Mouse (Mus musculus): ENCODE measurements around the gene Scn5a. TPM values are rescaled to one million over a fixed set of nuclear protein-coding genes. Genes with fewer than 3 reads are reported as not detected.

Scn5a gene
- polyA plus RNA-seq, 1 experiment from 2014 or later: 0.22 TPM

DNA sequence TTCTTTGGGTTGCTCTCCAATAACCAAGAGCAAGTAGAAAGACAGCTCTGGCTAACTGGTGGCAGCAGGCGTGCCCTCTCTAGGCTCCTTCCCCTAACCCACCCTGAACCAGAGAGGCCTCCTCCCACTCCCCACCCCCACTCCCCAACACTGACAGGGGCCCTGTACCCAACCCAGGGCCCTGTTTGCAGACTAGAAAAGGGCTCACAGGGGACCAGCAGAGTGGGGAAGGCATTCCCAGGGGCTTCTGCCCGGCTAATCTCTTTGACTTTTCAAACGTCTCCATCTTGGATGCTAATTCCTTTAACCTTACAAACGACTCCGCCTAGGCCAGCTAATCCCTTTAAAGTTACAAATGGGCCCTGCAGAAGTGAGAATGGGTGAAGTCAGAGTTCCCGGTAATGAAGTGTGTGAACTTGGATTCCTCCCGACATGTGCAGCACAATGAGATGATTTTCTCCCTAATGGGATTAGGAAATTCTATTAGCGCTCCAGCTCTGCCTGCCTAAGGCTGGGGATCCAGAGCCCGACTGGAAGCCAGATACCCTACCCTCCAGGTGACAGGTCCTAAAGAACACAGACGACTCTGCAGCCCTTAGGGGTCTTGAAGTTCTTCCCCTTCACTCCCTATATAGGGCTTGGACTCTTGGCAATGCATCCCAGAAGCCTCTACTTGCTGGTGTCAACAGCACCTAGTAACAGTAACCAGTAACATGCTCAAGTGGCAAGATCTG is 47.0 kb downstream of the Scn5a start:
- Histone ChIP-seq H3K27me3 (replicated peaks; ENCODE audit: control insufficient read depth, insufficient read depth, low read length) (peaks cover 13% of the 10 kb centered on the region; the same call in 1 of the 2 replicates), H3K9ac (ENCODE audit: low read depth, low read length) (no peak overlapping the region), H3K27ac (ENCODE audit: low read depth, low read length) (no peak overlapping the region), H3K4me2 (no peak overlapping the region), H3K4me1 (replicated peaks; ENCODE audit: control insufficient read depth, insufficient read depth, low read length) (no peaks in the 10 kb centered on the region), H3K9me3 (ENCODE audit: control insufficient read depth, low read length) (no peaks in the 10 kb centered on the region), H3K4me3 (ENCODE audit: low read depth, low read length) (no peak overlapping the region), H3K36me3 (ENCODE audit: control insufficient read depth, insufficient read depth, low read length) (no peaks in the 10 kb centered on the region)
- WGBS: 18% methylated on average over 10 of the region's 10 CpGs
- DNase-seq (ENCODE audit: low spot score) (no peak), ATAC-seq (replicated peaks; ENCODE audit: low FRiP score) (no peak)

DNA sequence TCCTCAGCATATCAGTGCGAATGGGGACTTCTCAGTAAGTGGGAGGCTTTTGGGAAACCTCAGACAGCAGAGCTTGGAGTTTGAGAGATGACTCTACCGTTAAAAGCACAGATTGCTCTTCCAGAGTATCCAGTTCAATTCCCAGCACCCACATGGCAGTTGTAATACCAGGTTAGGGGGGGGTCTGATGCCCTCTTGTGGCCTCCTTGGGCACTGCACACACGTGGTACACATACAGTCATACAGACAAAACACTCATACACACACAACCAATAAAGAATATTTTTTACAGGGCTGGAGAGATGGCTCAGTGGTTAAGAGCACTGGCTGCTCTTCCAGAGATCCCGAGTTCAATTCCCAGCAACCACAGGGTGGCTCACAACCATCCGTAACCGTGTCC is 54.3 kb downstream of the Scn5a start:
- Histone ChIP-seq H3K27me3 (replicated peaks; ENCODE audit: control insufficient read depth, insufficient read depth, low read length) (no peaks in the 10 kb centered on the region), H3K36me3 (ENCODE audit: control insufficient read depth, insufficient read depth, low read length) (no peaks in the 10 kb centered on the region), H3K27ac (ENCODE audit: low read depth, low read length) (no peak overlapping the region), H3K4me2 (no peak overlapping the region), H3K9ac (ENCODE audit: low read depth, low read length) (no peak overlapping the region), H3K4me3 (ENCODE audit: low read depth, low read length) (no peak overlapping the region), H3K4me1 (replicated peaks; ENCODE audit: control insufficient read depth, insufficient read depth, low read length) (no peaks in the 10 kb centered on the region), H3K9me3 (ENCODE audit: control insufficient read depth, low read length) (no peaks in the 10 kb centered on the region)
- WGBS: 84% methylated on average over 6 of the region's 6 CpGs
- DNase-seq (ENCODE audit: low spot score): no peak
- no peak for ATAC-seq (replicated peaks; ENCODE audit: low FRiP score)

DNA sequence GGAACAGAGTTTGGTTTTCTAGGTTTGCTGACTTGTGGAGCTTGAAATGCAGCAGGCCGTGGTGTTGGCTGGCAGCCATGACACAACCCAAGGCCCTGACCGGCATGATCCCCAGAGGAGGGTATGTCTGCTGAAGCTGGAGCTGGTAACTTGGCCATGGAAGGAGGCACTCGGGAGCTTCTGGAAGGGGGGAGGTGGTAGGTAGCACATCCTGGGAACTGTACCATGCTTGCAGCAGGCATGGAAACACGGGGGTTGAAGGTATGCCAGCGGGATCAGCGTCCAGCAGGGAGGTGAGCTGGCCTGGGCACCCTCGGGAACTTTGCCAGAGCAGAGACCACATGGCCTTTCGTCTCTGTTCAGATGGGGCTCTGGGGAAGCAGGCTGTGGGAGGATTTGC is 55.5 kb downstream of the Scn5a start:
- Histone ChIP-seq H3K27me3 (replicated peaks; ENCODE audit: control insufficient read depth, insufficient read depth, low read length) (no peaks in the 10 kb centered on the region), H3K36me3 (ENCODE audit: control insufficient read depth, insufficient read depth, low read length) (no peaks in the 10 kb centered on the region), H3K4me3 (ENCODE audit: low read depth, low read length) (no peak overlapping the region), H3K9ac (ENCODE audit: low read depth, low read length) (no peak overlapping the region), H3K9me3 (ENCODE audit: control insufficient read depth, low read length) (no peaks in the 10 kb centered on the region), H3K27ac (ENCODE audit: low read depth, low read length) (no peak overlapping the region), H3K4me1 (replicated peaks; ENCODE audit: control insufficient read depth, insufficient read depth, low read length) (no peaks in the 10 kb centered on the region), H3K4me2 (no peak overlapping the region)
- DNase-seq (ENCODE audit: low spot score): no peak
- WGBS: 82% methylated on average over 8 of the region's 8 CpGs
- no peak for ATAC-seq (replicated peaks; ENCODE audit: low FRiP score)

DNA sequence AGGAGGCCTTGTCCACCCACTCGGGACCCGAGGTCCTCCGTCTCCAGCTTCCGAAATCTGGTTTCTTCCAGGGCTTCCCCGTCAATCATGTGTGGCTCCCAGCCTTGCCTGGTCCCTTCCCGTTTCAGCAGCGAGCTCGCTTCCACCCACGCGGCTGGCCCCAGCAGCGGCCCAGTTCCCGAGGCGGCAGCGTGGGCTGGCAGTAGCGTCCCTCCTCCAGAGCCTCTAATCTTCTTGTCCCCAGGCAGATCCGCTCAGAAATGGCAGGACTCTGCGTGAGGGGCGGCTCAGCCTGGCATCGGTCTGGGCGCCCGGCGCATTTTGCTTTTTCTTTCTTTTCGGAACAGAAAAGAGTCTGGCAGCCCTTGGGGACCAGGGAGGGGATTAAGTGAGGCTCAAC is 59.7 kb downstream of the Scn5a start:
- H3K36me3 ChIP-seq (ENCODE audit: control insufficient read depth, insufficient read depth, low read length): no peaks in the 10 kb centered on the region
- 60% methylated on average over 23 of the region's 23 CpGs for WGBS
- no peak overlapping the region for H3K4me3 ChIP-seq (ENCODE audit: low read depth, low read length)
- ATAC-seq (replicated peaks; ENCODE audit: low FRiP score): no peak
- no peak overlapping the region for H3K4me2 ChIP-seq
- H3K9ac ChIP-seq (ENCODE audit: low read depth, low read length): no peak overlapping the region
- no peaks in the 10 kb centered on the region for H3K9me3 ChIP-seq (ENCODE audit: control insufficient read depth, low read length)
- no peak overlapping the region for H3K27ac ChIP-seq (ENCODE audit: low read depth, low read length)
- no peaks in the 10 kb centered on the region for H3K4me1 ChIP-seq (replicated peaks; ENCODE audit: control insufficient read depth, insufficient read depth, low read length)
- no peaks in the 10 kb centered on the region for H3K27me3 ChIP-seq (replicated peaks; ENCODE audit: control insufficient read depth, insufficient read depth, low read length)
- no peak for DNase-seq (ENCODE audit: low spot score)

DNA sequence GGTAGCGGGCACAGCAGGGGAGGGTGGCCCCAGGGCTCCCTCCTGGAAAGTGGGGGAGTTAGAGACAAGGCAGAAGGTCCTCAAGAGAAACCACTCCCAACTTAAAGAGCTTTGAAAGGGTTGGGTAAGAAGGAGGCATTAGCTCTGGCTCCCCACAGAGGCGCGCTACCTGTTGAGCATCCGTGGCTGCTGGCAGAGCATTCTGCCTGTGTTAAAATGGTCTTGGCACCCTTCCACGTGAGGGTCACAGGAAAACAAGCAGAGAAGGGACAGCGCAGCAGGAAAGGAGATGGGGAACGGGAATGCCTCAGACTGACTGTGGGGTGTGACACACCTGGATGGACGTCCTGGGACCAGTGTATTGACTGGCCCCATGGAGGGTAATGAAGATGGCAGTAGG is 60.6 kb downstream of the Scn5a start:
- DNase-seq (ENCODE audit: low spot score) (no peak), ATAC-seq (replicated peaks; ENCODE audit: low FRiP score) (no peak)
- H3K27ac ChIP-seq (ENCODE audit: low read depth, low read length): no peak overlapping the region
- H3K9ac ChIP-seq (ENCODE audit: low read depth, low read length): no peak overlapping the region
- H3K4me2 ChIP-seq: no peak overlapping the region
- no peaks in the 10 kb centered on the region for H3K27me3 ChIP-seq (replicated peaks; ENCODE audit: control insufficient read depth, insufficient read depth, low read length)
- WGBS: 71% methylated on average over 8 of the region's 8 CpGs
- H3K4me1 ChIP-seq (replicated peaks; ENCODE audit: control insufficient read depth, insufficient read depth, low read length): no peaks in the 10 kb centered on the region
- no peaks in the 10 kb centered on the region for H3K36me3 ChIP-seq (ENCODE audit: control insufficient read depth, insufficient read depth, low read length)
- H3K9me3 ChIP-seq (ENCODE audit: control insufficient read depth, low read length): no peaks in the 10 kb centered on the region
- no peak overlapping the region for H3K4me3 ChIP-seq (ENCODE audit: low read depth, low read length)

DNA sequence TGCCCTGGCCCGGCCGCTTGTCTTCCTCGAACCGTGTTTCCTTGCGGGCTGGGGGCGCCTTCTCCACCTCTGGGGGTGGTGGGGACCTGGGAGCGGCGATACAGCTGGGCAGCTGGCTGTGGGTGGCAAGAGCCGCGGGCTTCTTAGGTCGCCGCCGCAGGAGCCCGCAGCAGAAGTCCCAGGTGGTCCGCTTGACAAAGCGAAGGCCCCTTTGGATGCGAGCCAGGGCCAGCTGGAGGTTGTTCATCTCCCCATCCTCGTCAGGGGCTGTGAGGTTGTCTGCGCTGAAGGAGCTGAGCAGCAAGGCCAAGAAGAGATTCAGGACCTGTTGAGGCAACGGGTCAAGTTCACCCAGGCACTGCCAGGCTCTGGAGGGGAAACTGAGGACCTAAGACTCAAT is 61.3 kb downstream of the Scn5a start:
- Histone ChIP-seq H3K4me1 (replicated peaks; ENCODE audit: control insufficient read depth, insufficient read depth, low read length) (no peaks in the 10 kb centered on the region), H3K9ac (ENCODE audit: low read depth, low read length) (no peak overlapping the region), H3K4me3 (ENCODE audit: low read depth, low read length) (no peak overlapping the region), H3K27ac (ENCODE audit: low read depth, low read length) (no peak overlapping the region), H3K36me3 (ENCODE audit: control insufficient read depth, insufficient read depth, low read length) (no peaks in the 10 kb centered on the region), H3K4me2 (no peak overlapping the region), H3K27me3 (replicated peaks; ENCODE audit: control insufficient read depth, insufficient read depth, low read length) (no peaks in the 10 kb centered on the region), H3K9me3 (ENCODE audit: control insufficient read depth, low read length) (no peaks in the 10 kb centered on the region)
- DNase-seq (ENCODE audit: low spot score) (no peak), ATAC-seq (replicated peaks; ENCODE audit: low FRiP score) (no peak)
- 51% methylated on average over 20 of the region's 20 CpGs for WGBS

DNA sequence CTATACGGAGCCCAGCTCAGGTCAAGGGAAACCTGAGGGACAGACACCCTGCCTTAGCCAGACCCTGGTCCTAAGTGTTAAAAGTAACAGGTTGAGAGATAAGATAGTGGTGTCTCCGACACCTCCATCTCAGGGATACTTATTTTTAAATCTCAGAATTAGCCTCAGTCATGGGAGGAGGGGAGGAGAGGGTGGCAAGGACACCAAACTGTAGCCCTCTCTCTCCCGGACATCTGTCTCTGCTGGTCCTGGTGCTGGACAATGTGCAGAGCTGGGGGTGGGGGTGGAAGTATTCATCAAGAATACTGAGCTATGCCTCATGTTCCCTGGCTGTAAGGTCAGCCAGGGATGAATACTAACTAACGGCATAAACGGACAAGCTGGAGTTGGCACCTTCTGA is 62.0 kb downstream of the Scn5a start:
- no peak for ATAC-seq (replicated peaks; ENCODE audit: low FRiP score)
- no peak overlapping the region for H3K4me3 ChIP-seq (ENCODE audit: low read depth, low read length)

DNA sequence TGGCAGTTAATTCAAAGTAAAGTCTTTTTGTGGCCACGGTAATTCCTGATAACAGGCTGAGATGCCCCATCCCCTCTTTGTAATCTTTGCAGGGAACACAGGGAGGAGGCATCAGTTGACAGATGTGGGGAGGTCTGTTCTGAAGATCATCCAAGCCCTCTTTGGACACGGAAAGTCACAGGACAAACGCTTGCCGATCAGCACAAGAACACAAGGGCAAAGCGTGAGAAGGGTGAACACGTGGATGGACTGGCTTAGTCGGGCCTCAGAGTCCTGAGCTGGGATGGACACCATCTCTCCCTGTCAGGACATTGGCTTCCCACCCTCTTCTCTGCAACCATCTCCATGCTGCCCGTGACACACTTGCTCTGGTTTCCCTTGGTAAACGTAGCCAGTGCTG is 63.4 kb downstream of the Scn5a start:
- Histone ChIP-seq H3K9ac (ENCODE audit: low read depth, low read length) (no peak overlapping the region), H3K27me3 (replicated peaks; ENCODE audit: control insufficient read depth, insufficient read depth, low read length) (no peaks in the 10 kb centered on the region), H3K4me2 (no peak overlapping the region), H3K36me3 (ENCODE audit: control insufficient read depth, insufficient read depth, low read length) (no peaks in the 10 kb centered on the region), H3K4me1 (replicated peaks; ENCODE audit: control insufficient read depth, insufficient read depth, low read length) (no peaks in the 10 kb centered on the region), H3K9me3 (ENCODE audit: control insufficient read depth, low read length) (no peaks in the 10 kb centered on the region), H3K4me3 (ENCODE audit: low read depth, low read length) (no peak overlapping the region), H3K27ac (ENCODE audit: low read depth, low read length) (no peak overlapping the region)
- no peak for ATAC-seq (replicated peaks; ENCODE audit: low FRiP score)
- 77% methylated on average over 9 of the region's 9 CpGs for WGBS
- DNase-seq (ENCODE audit: low spot score): no peak

More for the DNA sequence above, 62.0 kb downstream of the Scn5a start:
- Histone ChIP-seq H3K9ac (ENCODE audit: low read depth, low read length) (no peak overlapping the region), H3K4me1 (replicated peaks; ENCODE audit: control insufficient read depth, insufficient read depth, low read length) (no peaks in the 10 kb centered on the region), H3K4me2 (no peak overlapping the region), H3K36me3 (ENCODE audit: control insufficient read depth, insufficient read depth, low read length) (no peaks in the 10 kb centered on the region), H3K9me3 (ENCODE audit: control insufficient read depth, low read length) (no peaks in the 10 kb centered on the region), H3K27ac (ENCODE audit: low read depth, low read length) (no peak overlapping the region), H3K27me3 (replicated peaks; ENCODE audit: control insufficient read depth, insufficient read depth, low read length) (no peaks in the 10 kb centered on the region)
- 55% methylated on average over 5 of the region's 5 CpGs for WGBS
- DNase-seq (ENCODE audit: low spot score): no peak

DNA sequence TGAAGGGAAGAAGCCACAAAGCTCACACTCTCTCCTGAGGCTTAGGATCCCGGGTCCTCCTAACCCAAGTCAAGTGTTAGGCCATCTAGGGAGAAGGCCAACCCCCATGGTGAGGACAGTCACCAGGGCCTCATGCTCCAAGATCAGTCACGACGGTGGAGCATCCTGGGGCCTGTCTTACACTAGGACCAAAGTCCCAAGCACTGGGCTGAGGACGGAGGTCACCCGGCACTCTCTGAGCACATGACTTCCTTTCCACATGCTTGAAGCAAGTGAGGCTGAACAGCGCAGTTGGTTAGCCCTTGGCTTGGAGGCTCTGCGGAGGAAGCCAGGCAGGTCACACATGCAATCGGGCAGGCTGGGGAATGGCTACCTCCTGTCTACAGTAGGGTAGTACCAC is 63.8 kb downstream of the Scn5a start:
- no peaks in the 10 kb centered on the region for H3K27me3 ChIP-seq (replicated peaks; ENCODE audit: control insufficient read depth, insufficient read depth, low read length)
- H3K9ac ChIP-seq (ENCODE audit: low read depth, low read length): no peak overlapping the region
- no peak for ATAC-seq (replicated peaks; ENCODE audit: low FRiP score)
- no peak overlapping the region for H3K4me3 ChIP-seq (ENCODE audit: low read depth, low read length)
- no peaks in the 10 kb centered on the region for H3K9me3 ChIP-seq (ENCODE audit: control insufficient read depth, low read length)
- H3K36me3 ChIP-seq (ENCODE audit: control insufficient read depth, insufficient read depth, low read length): no peaks in the 10 kb centered on the region
- no peaks in the 10 kb centered on the region for H3K4me1 ChIP-seq (replicated peaks; ENCODE audit: control insufficient read depth, insufficient read depth, low read length)
- H3K4me2 ChIP-seq: no peak overlapping the region
- DNase-seq (ENCODE audit: low spot score): no peak
- WGBS: 74% methylated on average over 8 of the region's 8 CpGs
- H3K27ac ChIP-seq (ENCODE audit: low read depth, low read length): no peak overlapping the region
